Mouse (Mus musculus) midbrain, postnatal 0 days (tissue): ENCODE results near the gene Poc1a. TPM values are rescaled to one million over a fixed set of nuclear protein-coding genes. Genes with fewer than 3 reads are reported as not detected.

Source experiments
- ATAC-seq: fragments of 200-750 bp; cut with Nextera tagmentation; 2 replicates; pipeline ENCODE4 v1.8.0; 2017; ENCODE audit warnings: moderate number of reproducible peaks, mild to moderate bottlenecking, moderate TSS enrichment, moderate library complexity; ENCODE audit not compliant: low FRiP score
- DNase-seq: peaks from one replicate; pipeline ENCODE4 v3.0.0-alpha.2; 2015; ENCODE audit warnings: low spot score
- H3K27ac ChIP-seq: fragments of 300-500 bp; sonication (generic); 2 replicates; pipeline ENCODE4 v1.5.1; 2014; ENCODE audit warnings: low read depth, mild to moderate bottlenecking, low read length, mixed read lengths
- H3K27me3 ChIP-seq: fragments of 300-500 bp; sonication (generic); 2 replicates; pipeline ENCODE4 v1.6.1; 2014; ENCODE audit warnings: low read length, control low read depth, mixed read lengths; ENCODE audit not compliant: insufficient read depth
- H3K36me3 ChIP-seq: fragments of 300-500 bp; sonication (generic); 2 replicates; pipeline ENCODE4 v1.6.1; 2014; ENCODE audit warnings: low read length, control low read depth, mixed read lengths; ENCODE audit not compliant: insufficient read depth
- H3K4me1 ChIP-seq: fragments of 300-500 bp; sonication (generic); 2 replicates; pipeline ENCODE4 v1.6.1; 2014; ENCODE audit warnings: mild to moderate bottlenecking, control low read depth, antibody characterized with exemption, low read length, mixed read lengths; ENCODE audit not compliant: insufficient read depth
- H3K4me2 ChIP-seq: fragments of 300-500 bp; sonication (generic); 2 replicates; pipeline ENCODE4 v1.6.1; 2014; ENCODE audit warnings: low read depth, mild to moderate bottlenecking, low read length, mixed read lengths; ENCODE audit not compliant: poor library complexity, severe bottlenecking
- H3K4me3 ChIP-seq: fragments of 300-500 bp; sonication (generic); 2 replicates; pipeline ENCODE4 v1.5.1; 2014; ENCODE audit warnings: low read depth, mild to moderate bottlenecking, low read length, moderate library complexity
- H3K9ac ChIP-seq: fragments of 300-500 bp; sonication (generic); replicated peaks from 2 replicates; pipeline ENCODE4 v1.6.1; 2014; ENCODE audit warnings: mild to moderate bottlenecking, low read length, moderate library complexity, mixed read lengths; ENCODE audit not compliant: poor library complexity, severe bottlenecking
- H3K9me3 ChIP-seq: fragments of 300-500 bp; sonication (generic); 2 replicates; pipeline ENCODE4 v1.6.1; 2016; ENCODE audit warnings: low read length, control low read depth
- CTCF ChIP-seq: IDR thresholded peaks from 2 replicates; pipeline ENCODE4 v1.5.1; 2016; ENCODE audit warnings: antibody characterized with exemption, mild to moderate bottlenecking
- WGBS: fragments of 180-500 bp; shearing (Covaris S2); extraction: QIAGEN DNeasy Blood & Tissue Kit; methylation state at CpG from one replicate; pipeline ENCODE4 v1.1.7; 2014; 5-methylcytosine and 5-hydroxymethylcytosine counted together
- polyA plus RNA-seq: library from polyadenylated mRNA; unstranded; fragments of >200 nt; fragmentation: Nextera tagmentation; extraction: Ambion mirVana; gene quantifications from 2 replicates; pipeline ENCODE4 v1.2.1, GENCODE M21; 2015
- total RNA-seq: library from RNA; depleted of rRNA; stranded (reverse); fragments of >200 nt; gene quantifications from 2 replicates; pipeline ENCODE4 v1.2.3, GENCODE M21; 2014; rRNA removed

The Poc1a gene
- total and polyA plus RNA-seq, 2 experiments from 2014 or later, result 6.5 to 9.8 TPM

DNA sequence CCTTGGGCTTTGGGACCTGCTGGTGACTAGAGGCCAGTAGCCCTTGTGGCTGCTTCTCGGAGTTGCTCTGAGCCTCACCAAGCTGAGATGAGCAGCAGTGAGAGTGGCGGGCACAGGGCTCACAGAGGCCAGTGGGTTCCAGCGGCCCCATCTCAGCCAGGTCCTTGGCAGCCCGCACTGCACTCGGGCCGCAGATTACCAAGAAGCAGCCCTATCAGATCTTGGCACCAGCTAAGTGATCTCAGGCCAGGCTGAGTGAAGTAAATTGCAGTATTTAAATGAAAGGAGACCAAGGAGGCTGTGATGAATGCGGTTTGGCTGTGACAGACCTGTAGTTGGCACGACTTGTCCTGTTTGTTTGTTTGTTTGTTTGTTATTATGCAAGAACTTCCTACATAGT lies 112.7 kb downstream of the Poc1a start:
- Histone ChIP-seq H3K9ac (no peak overlapping the region), H3K36me3 (no peaks in the 10 kb centered on the region), H3K4me3 (no peak overlapping the region), H3K27ac (no peak overlapping the region), H3K4me2 (no peak overlapping the region), H3K9me3 (0 out of 2 replicates have a peak, but pooled peaks cover 4% of the 10 kb centered on the region), H3K4me1 (peaks cover 8% of the 10 kb centered on the region; the same call in 1 of the 2 replicates), H3K27me3 (no peaks in the 10 kb centered on the region)
- 80% methylated on average over 8 of the region's 8 CpGs for WGBS
- no peak for TF ChIP-seq CTCF
- DNase-seq, result no peak
- ATAC-seq, result no peak

DNA sequence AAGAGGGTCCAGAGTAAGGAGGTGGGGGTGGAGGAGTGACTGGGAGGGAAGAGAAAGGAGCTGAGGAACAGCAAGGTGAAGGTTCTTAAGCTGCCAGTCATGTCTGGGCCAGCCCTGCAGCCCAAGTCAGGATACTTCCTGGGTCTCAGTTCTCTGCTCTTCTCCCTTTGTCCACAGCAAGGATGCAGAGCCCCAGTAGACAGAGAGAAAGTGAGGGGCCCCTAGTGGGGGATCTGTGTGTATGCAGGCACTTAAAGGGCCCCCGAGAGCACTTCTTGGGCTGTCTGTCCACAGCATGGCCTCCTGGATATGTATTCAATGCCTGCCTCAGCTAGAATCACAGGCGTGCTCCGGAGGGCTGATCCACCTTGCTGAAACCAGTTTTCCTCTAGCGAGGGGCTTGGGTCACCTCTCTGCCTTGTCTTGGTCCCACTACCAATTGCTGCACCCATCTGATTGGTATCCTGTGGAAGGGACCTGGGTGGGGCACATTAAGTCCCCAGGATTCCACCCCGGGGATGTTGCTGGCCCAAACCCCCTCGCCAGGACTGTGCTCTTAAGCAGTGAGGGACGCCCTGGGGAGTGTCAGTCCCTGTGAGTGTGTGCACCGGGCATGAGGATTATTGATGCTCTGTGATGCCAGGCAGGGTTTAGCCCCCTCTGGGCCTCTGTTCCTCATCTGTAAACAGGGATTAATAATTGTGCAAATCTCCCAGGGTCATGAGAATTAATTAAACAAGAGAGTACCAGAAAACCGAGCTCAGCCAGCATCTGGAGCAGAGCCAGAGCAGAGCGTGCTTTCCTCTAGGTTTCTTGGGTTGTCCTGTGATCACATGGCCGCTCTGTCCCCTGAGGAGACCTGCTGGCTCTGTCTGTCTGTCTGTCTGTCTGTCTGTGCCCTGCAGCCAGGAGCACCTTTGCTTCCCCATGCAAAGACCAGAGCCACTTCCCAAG lies 114.1 kb downstream of the Poc1a start:
- DNase-seq, result peak; percentile 65
- Histone ChIP-seq H3K4me3 (no peak overlapping the region), H3K9ac (no peak overlapping the region), H3K36me3 (no peaks in the 10 kb centered on the region), H3K27me3 (no peaks in the 10 kb centered on the region), H3K4me2 (no peak overlapping the region), H3K27ac (0 out of 2 replicates have a peak overlapping the region, but pooled peaks have one; percentile 1), H3K9me3 (no peaks in the 10 kb centered on the region), H3K4me1 (peaks cover 8% of the 10 kb centered on the region; the same call in 1 of the 2 replicates)
- peak; percentile 47; the same call in 1 of the 2 replicates for ATAC-seq
- WGBS, result 31% methylated on average over 11 of the region's 11 CpGs
- peak; percentile 60 for TF ChIP-seq CTCF

DNA sequence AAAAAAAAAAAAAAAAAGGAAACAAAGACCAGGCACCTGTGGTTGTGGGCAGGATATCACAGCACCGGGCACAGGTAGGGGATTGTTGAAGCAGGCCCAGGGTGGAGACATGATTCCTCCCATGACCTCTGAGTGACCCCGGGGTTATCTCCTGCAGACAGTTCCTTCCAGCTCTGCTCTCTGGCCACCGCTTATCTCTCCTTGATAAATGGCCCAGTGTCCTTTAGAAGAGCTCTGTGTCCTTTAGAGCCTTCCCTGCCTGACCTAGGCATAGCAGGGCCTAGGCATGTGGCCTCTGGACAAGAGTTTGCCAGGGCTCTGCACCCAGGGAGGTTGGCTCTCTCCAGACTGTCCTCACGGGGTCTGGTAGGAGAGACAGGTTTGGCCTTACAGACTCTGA lies 116.9 kb downstream of the Poc1a start:
- DNase-seq (no peak), ATAC-seq (no peak)
- Histone ChIP-seq H3K4me3 (no peak overlapping the region), H3K27ac (no peak overlapping the region), H3K27me3 (no peaks in the 10 kb centered on the region), H3K4me2 (no peak overlapping the region), H3K9me3 (no peaks in the 10 kb centered on the region), H3K4me1 (peaks cover 8% of the 10 kb centered on the region; the same call in 1 of the 2 replicates), H3K36me3 (no peaks in the 10 kb centered on the region), H3K9ac (no peak overlapping the region)
- no peak for TF ChIP-seq CTCF
- 87% methylated on average over 4 of the region's 4 CpGs for WGBS

GRCm38 (mm10) chr9:106398667-106399311 lies 117.9 kb downstream of the Poc1a start:
- no peak overlapping the region for H3K4me3 ChIP-seq
- no peaks in the 10 kb centered on the region for H3K27me3 ChIP-seq
- no peak overlapping the region for H3K9ac ChIP-seq
- ATAC-seq (no peak), DNase-seq (no peak)
- no peaks in the 10 kb centered on the region for H3K36me3 ChIP-seq
- no peak overlapping the region for H3K4me2 ChIP-seq
- H3K27ac ChIP-seq, result no peak overlapping the region
- TF ChIP-seq CTCF, result no peak
- peaks cover 8% of the 10 kb centered on the region; the same call in 1 of the 2 replicates for H3K4me1 ChIP-seq
- no peaks in the 10 kb centered on the region for H3K9me3 ChIP-seq
- WGBS, result 83% methylated on average over 9 of the region's 9 CpGs

- no peaks in the 10 kb centered on the region for H3K9me3 ChIP-seq
- H3K4me1 ChIP-seq, result 0 out of 2 replicates have a peak, but pooled peaks cover 4% of the 10 kb centered on the region
- no peak overlapping the region for H3K9ac ChIP-seq
- no peak overlapping the region for H3K4me2 ChIP-seq
- no peaks in the 10 kb centered on the region for H3K36me3 ChIP-seq
- H3K27me3 ChIP-seq, result no peaks in the 10 kb centered on the region
- DNase-seq, result no peak
- no peak for ATAC-seq
- H3K27ac ChIP-seq, result no peak overlapping the region
- 86% methylated on average over 3 of the region's 3 CpGs for WGBS
- H3K4me3 ChIP-seq, result no peak overlapping the region
- no peak for TF ChIP-seq CTCF
These were observed 118.9 kb downstream of the Poc1a start for GRCm38 (mm10) chr9:106399808-106400207.

Other genes with a start within 250 kb of the Poc1a start
- gene Col6a4, start 184.3 kb upstream of the Poc1a start, total RNA-seq, result 1.3 and 2.6 TPM in 2 replicates
- 1.3 and 1.7 TPM in 2 replicates for gene Col6a4, start 184.3 kb upstream of the Poc1a start, polyA plus RNA-seq
- 0.66 and 0.94 TPM in 2 replicates for gene Glyctk, start 122.9 kb upstream of the Poc1a start, total RNA-seq
- gene Glyctk, start 122.9 kb upstream of the Poc1a start, polyA plus RNA-seq, result 0.75 and 0.90 TPM in 2 replicates
- gene Wdr82, start 110.1 kb upstream of the Poc1a start, total RNA-seq, result 245 and 261 TPM in 2 replicates
- gene Wdr82, start 110.1 kb upstream of the Poc1a start, polyA plus RNA-seq, result 30.6 and 31.7 TPM in 2 replicates
- gene Ppm1m, start 81.3 kb upstream of the Poc1a start, total RNA-seq, result 16.2 and 27.7 TPM in 2 replicates
- gene Ppm1m, start 81.3 kb upstream of the Poc1a start, polyA plus RNA-seq, result 18.5 and 21.3 TPM in 2 replicates
- 60.1 and 78.3 TPM in 2 replicates for gene Twf2, start 78.0 kb upstream of the Poc1a start, total RNA-seq
- gene Twf2, start 78.0 kb upstream of the Poc1a start, polyA plus RNA-seq, result 41.6 and 47.4 TPM in 2 replicates
- 0.49 and 0.85 TPM in 2 replicates for gene Tlr9, start 58.5 kb upstream of the Poc1a start, total RNA-seq
- gene Tlr9, start 58.5 kb upstream of the Poc1a start, polyA plus RNA-seq, result 0.07 and 0.16 TPM in 2 replicates
- 51.5 and 76.1 TPM in 2 replicates for gene Alas1, start 32.4 kb upstream of the Poc1a start, total RNA-seq
- 84.4 and 86.8 TPM in 2 replicates for gene Alas1, start 32.4 kb upstream of the Poc1a start, polyA plus RNA-seq
- gene Dusp7, start 87.6 kb downstream of the Poc1a start, total RNA-seq, result 62.9 and 79.2 TPM in 2 replicates
- gene Dusp7, start 87.6 kb downstream of the Poc1a start, polyA plus RNA-seq, result 18.4 and 19.4 TPM in 2 replicates
- gene Rpl29, start 148.4 kb downstream of the Poc1a start, total RNA-seq, result 795 and 936 TPM in 2 replicates
- 645 TPM in 2 replicates for gene Rpl29, start 148.4 kb downstream of the Poc1a start, polyA plus RNA-seq
- 11.4 and 22.6 TPM in 2 replicates for gene Acy1, start 157.3 kb downstream of the Poc1a start, total RNA-seq
- 13.3 and 17.0 TPM in 2 replicates for gene Acy1, start 157.3 kb downstream of the Poc1a start, polyA plus RNA-seq
- gene Abhd14b, start 166.4 kb downstream of the Poc1a start, total RNA-seq, result 16.2 and 18.4 TPM in 2 replicates
- gene Abhd14b, start 166.4 kb downstream of the Poc1a start, polyA plus RNA-seq, result 12.6 and 13.8 TPM in 2 replicates
- gene Abhd14a, start 166.6 kb downstream of the Poc1a start, total RNA-seq, result 69.8 and 73.8 TPM in 2 replicates
- 72.3 and 74.5 TPM in 2 replicates for gene Abhd14a, start 166.6 kb downstream of the Poc1a start, polyA plus RNA-seq
- 543 and 647 TPM in 2 replicates for gene Pcbp4, start 172.2 kb downstream of the Poc1a start, total RNA-seq
- gene Pcbp4, start 172.2 kb downstream of the Poc1a start, polyA plus RNA-seq, result 242 and 248 TPM in 2 replicates
- gene Gpr62, start 184.9 kb downstream of the Poc1a start, total RNA-seq, result 1.8 and 2.2 TPM in 2 replicates
- gene Gpr62, start 184.9 kb downstream of the Poc1a start, polyA plus RNA-seq, result 2.9 and 3.1 TPM in 2 replicates
- gene Rrp9, start 194.9 kb downstream of the Poc1a start, total RNA-seq, result 32.9 and 34.1 TPM in 2 replicates
- 33.7 and 38.3 TPM in 2 replicates for gene Rrp9, start 194.9 kb downstream of the Poc1a start, polyA plus RNA-seq
- 2.3 and 3.4 TPM in 2 replicates for gene Parp3, start 195.9 kb downstream of the Poc1a start, total RNA-seq
- gene Parp3, start 195.9 kb downstream of the Poc1a start, polyA plus RNA-seq, result 2.4 and 2.5 TPM in 2 replicates
- gene Iqcf1, start 218.9 kb downstream of the Poc1a start, total RNA-seq, result not detected in 2 replicates
- not detected in 2 replicates for gene Iqcf1, start 218.9 kb downstream of the Poc1a start, polyA plus RNA-seq
- gene Iqcf5, start 233.5 kb downstream of the Poc1a start, total RNA-seq, result not detected in 2 replicates
- gene Iqcf5, start 233.5 kb downstream of the Poc1a start, polyA plus RNA-seq, result not detected in 2 replicates